ENCODE assay signal across 13 mouse cellular contexts in the genomic region with DNA sequence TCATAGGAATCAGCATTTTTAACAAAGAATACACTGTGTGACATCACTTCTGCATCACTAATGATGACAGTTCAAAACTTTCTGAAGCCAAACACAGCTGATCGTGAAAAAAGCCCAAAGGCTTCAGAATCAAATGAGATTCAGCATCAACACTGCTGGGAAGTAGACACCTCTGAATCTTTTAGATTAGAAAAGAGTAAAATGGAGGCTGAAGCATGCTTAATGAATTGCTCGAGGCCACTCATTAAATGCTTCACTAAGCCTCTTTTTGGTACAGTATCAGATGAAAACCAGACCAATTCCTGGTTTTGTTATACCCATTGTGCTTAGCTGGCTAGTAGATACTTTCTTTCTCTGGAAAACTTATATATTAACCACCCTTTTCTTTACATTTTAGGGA.
"Had no signal": no experiment of that assay in that cellular context is flagged by ENCODE, and none has a peak within 500 bp of the region (broad histone marks: within the 10 kb centered on the region; RNA-seq: fewer than 3 reads in every experiment).

No protein-coding gene starts in this region.

- H3K9ac ChIP-seq: limb, embryonic 13.5 days; liver, embryonic 14.5 days; neural tube, embryonic 13.5 days had no signal

- H3K4me3 ChIP-seq: layer of hippocampus, adult 2 months; limb, embryonic 13.5 days; neural tube, embryonic 13.5 days had no signal

- H3K27me3 ChIP-seq: limb, embryonic 13.5 days; neural tube, embryonic 13.5 days had no signal

- H3K36me3 ChIP-seq: limb, embryonic 13.5 days; neural tube, embryonic 13.5 days had no signal

- H3K4me2 ChIP-seq: limb, embryonic 13.5 days; neural tube, embryonic 13.5 days had no signal

- H3K9me3 ChIP-seq: limb, embryonic 13.5 days; neural tube, embryonic 13.5 days had no signal

- H3K27ac ChIP-seq: layer of hippocampus, adult 2 months; limb, embryonic 13.5 days; liver, embryonic 14.5 days; neural tube, embryonic 13.5 days; stomach, postnatal 0 days had no signal

- DNase-seq: kidney, adult 11 months; kidney, postnatal 10 days; kidney, postnatal 4 days; left cerebral cortex, postnatal 4 days; lung, adult 18-20 months; right cerebral cortex, adult 18-20 months; right cerebral cortex, postnatal 25 days; thymus, postnatal 4 days had no signal

- H3K4me1 ChIP-seq: limb, embryonic 13.5 days; neural tube, embryonic 13.5 days had no signal
